Comparison of ENCODE assay signal across 13 mouse cellular contexts in genomic region chr2:53038737-53039136, GRCm38 (mm10).
DNase-seq lines count a peak whose midpoint lies in the region; ATAC-seq lines count a peak whose summit lies in the region.
"Had no signal": no experiment of that assay in that cellular context is flagged by ENCODE, and none has a peak within 500 bp of the region (broad histone marks: within the 10 kb centered on the region; RNA-seq: fewer than 3 reads in every experiment).

No protein-coding gene starts in this region.

- H3K4me1 ChIP-seq in embryonic facial prominence, embryonic 13.5 days = peaks cover 37% of the 10 kb centered on the region
- peaks cover 18% of the 10 kb centered on the region for H3K4me1 ChIP-seq in forebrain, embryonic 12.5 days
- H3K4me1 ChIP-seq in limb, embryonic 11.5 days (ENCODE audit: control insufficient read depth, insufficient read depth, low read length) = peaks cover 23% of the 10 kb centered on the region
- H3K4me1 ChIP-seq in neural tube, embryonic 13.5 days (replicated peaks) = peaks cover 16% of the 10 kb centered on the region
- H3K4me1 ChIP-seq: liver, embryonic 12.5 days had no signal

- peaks cover 17% of the 10 kb centered on the region for H3K36me3 ChIP-seq in embryonic facial prominence, embryonic 13.5 days
- H3K36me3 ChIP-seq in forebrain, embryonic 12.5 days (replicated peaks) = peaks cover 9% of the 10 kb centered on the region
- no peaks in the 10 kb centered on the region for H3K36me3 ChIP-seq in limb, embryonic 11.5 days (ENCODE audit: control insufficient read depth, insufficient read depth, low read length)
- peaks cover 10% of the 10 kb centered on the region for H3K36me3 ChIP-seq in neural tube, embryonic 13.5 days
- H3K36me3 ChIP-seq: liver, embryonic 12.5 days had no signal

- DNase-seq in limb, embryonic 11.5 days (ENCODE audit: low spot score) = no peak
- no peak for DNase-seq in left cerebral cortex, postnatal 36 days (ENCODE audit: low spot score in 2 of 2)
- DNase-seq in urinary bladder, adult 18-20 months (ENCODE audit: low spot score in 2 of 2) = no peak
- no peak for DNase-seq in urinary bladder, postnatal 25 days (ENCODE audit: low spot score)
- DNase-seq: adrenal gland, postnatal 36 days; cerebellum, adult 18-20 months; kidney, adult 9 months; thymus, adult 18-20 months had no signal

- H3K4me2 ChIP-seq in embryonic facial prominence, embryonic 13.5 days = no peak overlapping the region
- H3K4me2 ChIP-seq in forebrain, embryonic 12.5 days = peak overlapping the region; percentile 25
- H3K4me2 ChIP-seq in limb, embryonic 11.5 days (ENCODE audit: low read depth, severe bottlenecking) = no peak overlapping the region; the same call in 1 of the 2 replicates
- H3K4me2 ChIP-seq in neural tube, embryonic 13.5 days = no peak overlapping the region
- H3K4me2 ChIP-seq: liver, embryonic 12.5 days had no signal

- H3K27me3 ChIP-seq in embryonic facial prominence, embryonic 13.5 days = no peaks in the 10 kb centered on the region
- no peaks in the 10 kb centered on the region for H3K27me3 ChIP-seq in forebrain, embryonic 12.5 days
- H3K27me3 ChIP-seq in limb, embryonic 11.5 days (ENCODE audit: control insufficient read depth, insufficient read depth, low read length) = no peaks in the 10 kb centered on the region
- H3K27me3 ChIP-seq in neural tube, embryonic 13.5 days = no peaks in the 10 kb centered on the region
- H3K27me3 ChIP-seq: liver, embryonic 12.5 days had no signal

- 0 out of 2 replicates have a peak overlapping the region, but pooled peaks have one; percentile 66 for H3K27ac ChIP-seq in embryonic facial prominence, embryonic 13.5 days
- peak overlapping the region; percentile 63 for H3K27ac ChIP-seq in forebrain, embryonic 12.5 days
- peak overlapping the region; percentile 76 for H3K27ac ChIP-seq in limb, embryonic 11.5 days (replicated peaks; ENCODE audit: low read depth, low read length)
- peak overlapping the region; percentile 54 for H3K27ac ChIP-seq in neural tube, embryonic 13.5 days (replicated peaks)
- H3K27ac ChIP-seq: liver, embryonic 12.5 days had no signal

- H3K9me3 ChIP-seq in embryonic facial prominence, embryonic 13.5 days = no peaks in the 10 kb centered on the region
- H3K9me3 ChIP-seq in forebrain, embryonic 12.5 days = no peaks in the 10 kb centered on the region
- no peaks in the 10 kb centered on the region for H3K9me3 ChIP-seq in limb, embryonic 11.5 days (ENCODE audit: control insufficient read depth, low read length)
- H3K9me3 ChIP-seq in neural tube, embryonic 13.5 days = no peaks in the 10 kb centered on the region
- H3K9me3 ChIP-seq: liver, embryonic 12.5 days had no signal

- ATAC-seq in embryonic facial prominence, embryonic 13.5 days (ENCODE audit: insufficient number of reproducible peaks, insufficient read depth, low FRiP score, low TSS enrichment, low read depth) = no peak
- ATAC-seq in forebrain, embryonic 12.5 days (ENCODE audit: low FRiP score) = peak; percentile 68
- peak; percentile 82 for ATAC-seq in limb, embryonic 11.5 days (ENCODE audit: insufficient number of reproducible peaks, low FRiP score, low TSS enrichment, low read depth)
- no peak; the same call in 1 of the 2 replicates for ATAC-seq in neural tube, embryonic 13.5 days (ENCODE audit: low read depth)
- ATAC-seq: liver, embryonic 12.5 days had no signal

- H3K4me3 ChIP-seq in embryonic facial prominence, embryonic 13.5 days = no peak overlapping the region
- no peak overlapping the region for H3K4me3 ChIP-seq in forebrain, embryonic 12.5 days (replicated peaks)
- H3K4me3 ChIP-seq in limb, embryonic 11.5 days (ENCODE audit: low read depth, low read length) = no peak overlapping the region
- H3K4me3 ChIP-seq in neural tube, embryonic 13.5 days = no peak overlapping the region
- H3K4me3 ChIP-seq: liver, embryonic 12.5 days; myocyte had no signal

- intact Hi-C loops in left cerebral cortex, postnatal 36 days (cut with DNase I) = no loop called here

- peak overlapping the region; percentile 12; the same call in 1 of the 2 replicates for H3K9ac ChIP-seq in embryonic facial prominence, embryonic 13.5 days
- H3K9ac ChIP-seq in forebrain, embryonic 12.5 days = peak overlapping the region; percentile 12; the same call in 1 of the 2 replicates
- H3K9ac ChIP-seq in limb, embryonic 11.5 days (ENCODE audit: low read length) = no peak overlapping the region
- H3K9ac ChIP-seq in neural tube, embryonic 13.5 days = no peak overlapping the region
- H3K9ac ChIP-seq: liver, embryonic 12.5 days had no signal

- WGBS in embryonic facial prominence, embryonic 13.5 days = 12% methylated on average over 9 of the region's 9 CpGs
- 2% methylated on average over 9 of the region's 9 CpGs for WGBS in forebrain, embryonic 12.5 days
- WGBS in limb, embryonic 11.5 days = 40% methylated on average over 9 of the region's 9 CpGs
- WGBS in neural tube, embryonic 13.5 days = 36% methylated on average over 9 of the region's 9 CpGs

Comparison
In these comparisons a context has a peak if more than half of its experiments do, and no peak if none do; other contexts are left out.
1. ATAC-seq: peak in forebrain, embryonic 12.5 days (single experiment) and limb, embryonic 11.5 days (single experiment); none in embryonic facial prominence, embryonic 13.5 days (single experiment) and neural tube, embryonic 13.5 days (single experiment).
2. H3K9ac ChIP-seq: peak in embryonic facial prominence, embryonic 13.5 days (single experiment) and forebrain, embryonic 12.5 days (single experiment); none in limb, embryonic 11.5 days (single experiment) and neural tube, embryonic 13.5 days (single experiment).
3. Peak in every context shown above with its lines, with median percentiles within 50 percentile points of each other: H3K27ac ChIP-seq.